Mouse (Mus musculus) thymus, adult 2 months (tissue): ENCODE results near the gene Luc7l2. TPM values are rescaled to one million over a fixed set of nuclear protein-coding genes. Genes with fewer than 3 reads are reported as not detected.
"Not testable (repeated sequence)": the region's sequence is repeated elsewhere in the genome, so short reads cannot be mapped to it uniquely, and the experiment has no call there.

Source experiments
- DNase-seq: peaks from one replicate; pipeline ENCODE4 v3.0.0; 2021
- H3K27ac ChIP-seq: fragments of 200-500 bp; 2 replicates; pipeline ENCODE4 v1.5.1; 2012; ENCODE audit warnings: low read length, control low read depth; ENCODE audit not compliant: control insufficient read depth, insufficient read depth
- H3K27me3 ChIP-seq: fragments of 200-500 bp; 2 replicates; pipeline ENCODE4 v1.6.1; 2012; ENCODE audit warnings: mild to moderate bottlenecking, low read length, moderate library complexity, mixed read lengths; ENCODE audit not compliant: control insufficient read depth, insufficient read depth
- H3K36me3 ChIP-seq: fragments of 200-500 bp; 2 replicates; pipeline ENCODE4 v1.6.1; 2012; ENCODE audit warnings: mild to moderate bottlenecking, low read length, moderate library complexity; ENCODE audit not compliant: control insufficient read depth, insufficient read depth
- H3K4me1 ChIP-seq: fragments of 200-500 bp; replicated peaks from 2 replicates; pipeline ENCODE4 v1.6.1; 2012; ENCODE audit warnings: low read length; ENCODE audit not compliant: control insufficient read depth, insufficient read depth
- H3K4me3 ChIP-seq: fragments of 200-500 bp; 2 replicates; pipeline ENCODE4 v1.5.1; 2012; ENCODE audit warnings: mild to moderate bottlenecking, low read length, control low read depth, moderate library complexity; ENCODE audit not compliant: control insufficient read depth, insufficient read depth
- CTCF ChIP-seq: fragments of 200-500 bp; IDR thresholded peaks from 2 replicates; pipeline ENCODE4 v1.5.1; 2012; ENCODE audit warnings: mild to moderate bottlenecking, control low read depth, low read length, moderate library complexity, borderline replicate concordance; ENCODE audit not compliant: control insufficient read depth, poor library complexity, insufficient read depth; ENCODE audit errors: extremely low read depth
- POLR2A ChIP-seq: fragments of 200-500 bp; IDR thresholded peaks from 2 replicates; pipeline ENCODE4 v1.6.1; 2012; ENCODE audit warnings: mild to moderate bottlenecking, low read length, control low read depth, moderate library complexity; ENCODE audit not compliant: control insufficient read depth, poor library complexity, insufficient read depth; ENCODE audit errors: extremely low read depth
- WGBS: fragments of 180-500 bp; shearing (Covaris S2); methylation state at CpG from one replicate; pipeline ENCODE4 v1.1.7; 2018; 5-methylcytosine and 5-hydroxymethylcytosine counted together
- polyA plus RNA-seq: library from polyadenylated mRNA; depleted of rRNA; stranded (reverse); fragments of >200 nt; gene quantifications from 2 replicates; pipeline ENCODE4 v1.2.3, GENCODE M21; 2012

The Luc7l2 gene
- polyA plus RNA-seq, 1 experiment: 48.5 TPM

DNA sequence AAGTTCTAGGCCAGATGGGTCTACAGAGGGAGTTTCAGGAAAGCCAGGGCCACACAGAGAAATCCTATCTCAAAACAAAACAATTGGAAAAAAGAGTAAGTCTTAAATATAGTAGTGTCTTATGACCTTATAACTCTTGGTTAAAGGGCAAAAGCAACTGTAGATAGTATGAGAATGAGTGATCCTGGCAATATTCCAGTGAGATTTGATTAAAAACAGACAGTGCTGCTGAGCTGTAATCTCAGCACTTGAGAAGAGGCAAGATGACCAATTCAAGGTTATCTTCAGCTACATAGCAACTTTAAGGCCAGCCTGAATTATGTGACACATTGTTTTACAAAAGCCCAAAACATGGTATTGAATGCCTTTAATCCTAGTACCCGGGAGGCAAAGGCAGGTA is 3.4 kb upstream of the Luc7l2 start:
- WGBS: 97% methylated on average over 1 of the region's 1 CpGs
- no peak for TF ChIP-seq POLR2A
- TF ChIP-seq CTCF: no peak
- Histone ChIP-seq H3K4me1 (no peaks in the 10 kb centered on the region), H3K36me3 (no peaks in the 10 kb centered on the region), H3K27ac (no peak overlapping the region), H3K27me3 (no peaks in the 10 kb centered on the region), H3K4me3 (no peak overlapping the region)
- no peak for DNase-seq

GRCm38 (mm10) chr6:38548595-38548994 is 2.5 kb upstream of the Luc7l2 start:
- DNase-seq, H3K36me3 ChIP-seq, H3K27me3 ChIP-seq, H3K4me1 ChIP-seq, H3K27ac ChIP-seq, H3K4me3 ChIP-seq: not testable (repeated sequence)
- WGBS: 94% methylated on average over 7 of the region's 7 CpGs

DNA sequence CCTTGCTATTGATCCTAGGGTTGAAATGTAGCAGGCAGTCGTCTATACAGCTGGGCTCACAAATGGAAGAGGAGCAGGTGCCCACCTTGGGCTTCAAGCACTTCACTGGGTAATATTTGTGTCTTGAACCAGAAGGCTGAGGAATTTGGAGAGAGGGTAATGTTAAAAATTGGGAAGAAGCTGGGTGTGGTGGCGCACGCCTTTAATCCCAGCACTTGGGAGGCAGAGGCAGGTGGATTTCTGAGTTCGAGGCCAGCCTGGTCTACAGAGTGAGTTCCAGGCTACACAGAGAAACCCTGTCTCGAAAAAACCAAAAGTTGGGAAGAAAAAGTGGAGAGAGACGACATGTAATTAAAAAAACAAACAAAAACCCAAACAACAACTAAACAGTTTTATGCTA is 1.3 kb upstream of the Luc7l2 start:
- H3K27ac ChIP-seq, H3K27me3 ChIP-seq, DNase-seq, H3K36me3 ChIP-seq, H3K4me1 ChIP-seq, H3K4me3 ChIP-seq: not testable (repeated sequence)
- 85% methylated on average over 6 of the region's 6 CpGs for WGBS

GRCm38 (mm10) chr6:38550250-38551061 is 678 bp upstream of the Luc7l2 start:
- TF ChIP-seq POLR2A (no peak), CTCF (no peak)
- 3% methylated on average over 28 of the region's 28 CpGs for WGBS
- H3K4me3 ChIP-seq: peak overlapping the region; percentile 60
- no peaks in the 10 kb centered on the region for H3K27me3 ChIP-seq
- H3K36me3 ChIP-seq: no peaks in the 10 kb centered on the region
- H3K4me1 ChIP-seq: no peaks in the 10 kb centered on the region
- peak overlapping the region; percentile 70 for H3K27ac ChIP-seq
- DNase-seq: no peak

GRCm38 (mm10) chr6:38551989-38552635 is 978 bp downstream of the Luc7l2 start:
- peak overlapping the region; percentile 94 for H3K4me3 ChIP-seq
- H3K4me1 ChIP-seq: no peaks in the 10 kb centered on the region
- no peaks in the 10 kb centered on the region for H3K27me3 ChIP-seq
- under 1% methylated on average over 32 of the region's 32 CpGs for WGBS
- H3K27ac ChIP-seq: peak overlapping the region; percentile 89
- TF ChIP-seq POLR2A (peak; percentile 50), CTCF (0 out of 2 replicates have a peak, but pooled peaks have one; percentile 48)
- DNase-seq: peak; percentile 98
- no peaks in the 10 kb centered on the region for H3K36me3 ChIP-seq

DNA sequence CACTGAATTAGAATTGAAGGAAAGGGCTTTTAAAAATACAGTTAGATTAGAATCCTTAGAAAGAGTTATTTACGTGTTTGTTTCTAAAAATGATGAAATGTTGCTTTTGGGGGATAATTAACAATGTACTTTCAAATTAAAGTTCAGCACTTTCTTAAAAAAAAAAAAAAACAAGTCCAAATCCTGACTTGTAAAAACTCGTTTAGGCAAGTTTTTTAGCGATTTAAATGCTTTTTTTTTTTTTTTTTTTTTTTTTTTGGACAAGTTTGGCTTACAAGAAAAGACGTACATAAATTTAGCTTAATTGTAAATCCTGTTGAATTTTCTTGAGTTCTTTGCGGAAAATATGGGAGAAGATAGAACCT is 1.5 kb downstream of the Luc7l2 start:
- Histone ChIP-seq H3K27me3 (no peaks in the 10 kb centered on the region), H3K4me3 (no peak overlapping the region), H3K27ac (no peak overlapping the region), H3K4me1 (no peaks in the 10 kb centered on the region), H3K36me3 (no peaks in the 10 kb centered on the region)
- DNase-seq: no peak
- WGBS: 8% methylated on average over 5 of the region's 5 CpGs
- no peak for TF ChIP-seq CTCF
- no peak for TF ChIP-seq POLR2A

- Histone ChIP-seq H3K36me3 (peaks cover 37% of the 10 kb centered on the region), H3K4me1 (no peaks in the 10 kb centered on the region), H3K4me3 (no peak overlapping the region), H3K27me3 (no peaks in the 10 kb centered on the region), H3K27ac (no peak overlapping the region)
- DNase-seq: no peak
- TF ChIP-seq POLR2A: no peak
- no peak for TF ChIP-seq CTCF
- WGBS: 98% methylated on average over 2 of the region's 2 CpGs
Observed at GRCm38 (mm10) chr6:38576096-38576495, 25.0 kb downstream of the Luc7l2 start.
